Mouse (Mus musculus): ENCODE data around the gene Nr2f2.

Gene Nr2f2

DNA sequence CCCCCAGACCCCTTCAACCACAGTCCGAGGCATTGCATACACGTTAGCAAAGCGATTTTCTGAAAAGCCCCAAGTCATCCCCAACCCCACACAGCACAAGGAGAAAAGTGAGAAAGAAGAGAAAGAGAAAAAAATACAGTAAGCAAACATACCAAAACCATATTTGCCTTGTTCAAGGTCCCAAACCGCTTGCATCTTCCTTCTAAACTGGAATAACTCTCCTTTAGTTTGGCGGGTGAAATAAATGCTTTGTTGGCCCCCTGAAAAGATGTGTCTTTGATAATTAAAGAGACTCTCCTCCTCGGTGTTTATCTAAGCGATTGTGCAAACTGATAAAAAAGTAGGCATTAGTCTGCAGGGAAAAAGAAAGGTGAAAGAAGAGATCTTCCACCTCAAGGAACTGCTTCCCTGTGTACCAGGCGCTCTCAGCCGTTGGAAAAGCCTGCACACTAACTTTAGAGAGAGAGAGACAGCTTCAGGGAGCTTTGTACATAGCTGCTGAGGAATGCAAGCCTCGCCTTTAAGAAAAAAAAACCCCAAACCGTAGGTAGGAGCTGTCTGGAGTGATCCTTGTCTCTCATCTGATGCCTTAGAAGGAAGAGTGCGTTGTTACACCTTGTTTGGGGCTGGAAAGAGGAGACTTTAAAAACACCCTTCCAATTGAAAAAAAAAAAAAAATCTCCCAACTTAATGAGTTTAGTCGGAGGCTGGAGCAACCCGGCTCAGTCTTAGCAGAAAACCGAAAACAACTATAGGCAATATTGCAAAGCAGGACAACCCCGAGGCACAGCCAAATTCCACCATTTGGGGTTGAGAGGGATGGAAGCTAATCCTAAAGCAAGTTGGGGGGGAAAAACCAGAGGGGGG, at the start of gene Nr2f2:
Gene Nr2f2, minus strand, starts transcription at position 795 of the 867 bp plus-strand sequence.
- DNase-seq (ENCODE audit: low spot score) = no peak

DNA sequence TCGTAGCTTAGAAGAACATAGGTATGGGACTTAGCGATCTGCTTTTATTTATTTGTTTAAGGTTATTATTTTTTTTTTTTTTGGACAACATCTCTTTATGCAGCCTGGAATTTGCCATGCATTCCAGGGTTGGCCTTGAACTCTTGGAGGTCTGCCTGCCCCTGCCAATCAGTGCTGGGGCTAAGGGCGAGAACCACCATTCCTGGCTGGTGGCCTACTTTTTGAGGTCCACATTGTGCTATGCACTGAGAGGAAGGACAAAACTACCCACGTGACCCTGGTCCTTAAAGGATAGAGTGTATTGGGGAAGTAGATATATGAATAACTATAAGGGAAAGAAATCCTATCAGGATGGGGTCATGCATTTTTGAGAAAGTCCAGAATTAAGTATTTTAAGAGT, 47.9 kb upstream of the Nr2f2 start:
- no peak for DNase-seq (ENCODE audit: low spot score)

DNA sequence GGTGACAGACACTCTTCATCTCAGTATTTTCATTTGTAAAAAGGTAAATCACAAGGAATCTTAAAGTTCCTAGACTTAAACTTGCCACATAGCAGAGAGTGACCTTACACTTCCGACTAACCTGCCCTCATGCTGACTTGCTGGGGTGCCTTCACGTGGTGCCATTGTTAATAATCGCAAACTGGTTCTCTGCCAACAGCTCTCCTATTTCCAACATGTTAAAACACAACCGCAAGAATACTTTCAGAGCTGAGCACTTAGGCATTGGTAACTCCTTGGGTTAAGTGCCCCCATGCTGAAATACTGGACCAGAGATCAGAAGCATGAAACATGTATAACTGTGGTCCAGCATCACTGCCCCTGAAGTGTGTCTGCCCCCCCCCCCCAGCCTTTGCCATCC, 47.1 kb upstream of the Nr2f2 start:
- no peak for DNase-seq (ENCODE audit: low spot score)

DNA sequence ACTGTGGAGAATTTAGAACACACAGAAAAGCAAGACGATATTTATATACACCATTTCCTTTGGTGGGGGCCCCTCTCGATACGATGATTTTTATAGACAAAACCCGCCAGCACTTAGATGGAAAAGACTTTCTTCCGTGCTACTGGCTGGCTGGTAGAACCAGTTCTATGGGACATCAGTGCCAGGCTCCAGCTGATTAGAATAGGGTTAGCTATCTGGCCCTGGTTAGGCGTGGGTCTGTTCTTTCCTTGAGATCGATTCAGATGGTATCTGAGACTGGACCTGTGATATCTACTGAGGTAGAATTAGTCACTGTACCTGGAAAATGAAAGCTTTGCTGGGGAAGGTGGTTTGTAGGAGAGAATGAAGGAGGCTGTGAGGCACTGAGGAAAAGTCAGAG, 46.4 kb upstream of the Nr2f2 start:
- no peak for DNase-seq (ENCODE audit: low spot score)

GRCm38 (mm10) chr7:70410350-70410749, 43.8 kb upstream of the Nr2f2 start:
- no peak for DNase-seq (ENCODE audit: low spot score)

- DNase-seq (ENCODE audit: low spot score) = no peak
Observed at GRCm38 (mm10) chr7:70409890-70410289, 43.4 kb upstream of the Nr2f2 start.

- DNase-seq (ENCODE audit: low spot score) = no peak
Observed at GRCm38 (mm10) chr7:70408814-70409213, 42.3 kb upstream of the Nr2f2 start.

DNA sequence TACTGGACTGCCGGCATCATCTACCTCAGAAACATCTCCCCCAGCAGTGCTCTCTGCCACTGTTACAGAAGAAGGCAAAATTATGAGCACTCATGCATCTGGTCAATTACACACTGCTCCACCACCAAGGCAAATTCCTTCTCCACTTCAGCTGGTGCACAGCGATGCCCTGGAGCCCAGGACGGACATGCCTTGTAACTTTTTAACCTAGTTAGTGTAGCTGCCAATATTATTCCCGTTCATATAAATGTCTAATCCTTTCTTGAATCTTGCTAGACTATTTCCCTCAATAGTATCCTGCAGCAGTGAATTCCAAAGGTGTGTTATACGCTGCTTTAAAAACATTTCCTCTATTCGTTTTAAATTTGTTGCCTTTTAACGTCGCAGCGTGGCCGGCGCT, 40.6 kb upstream of the Nr2f2 start:
- no peak for DNase-seq (ENCODE audit: low spot score)

DNA sequence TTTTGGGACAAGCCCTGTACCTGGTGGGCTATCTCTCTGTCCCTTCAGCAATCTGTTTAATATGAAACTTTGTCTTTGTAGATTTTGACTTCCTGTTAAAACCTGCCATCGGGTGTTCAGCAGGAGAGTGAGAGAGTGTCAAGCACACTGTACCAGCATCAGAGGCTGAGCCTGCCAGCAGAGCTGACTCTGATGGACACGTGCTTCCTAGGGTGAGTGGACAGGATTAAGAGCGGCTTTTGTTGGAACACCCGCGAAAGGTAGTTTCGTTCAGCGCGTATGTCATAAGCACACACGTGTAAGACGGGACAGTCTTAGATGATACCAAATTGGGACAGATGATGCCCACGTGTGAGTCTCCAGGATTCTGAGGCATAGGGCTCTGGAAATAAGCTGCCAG, 40.0 kb upstream of the Nr2f2 start:
- DNase-seq (ENCODE audit: low spot score) = no peak

- DNase-seq (ENCODE audit: low spot score) = no peak
Observed at GRCm38 (mm10) chr7:70405466-70405865, 38.9 kb upstream of the Nr2f2 start.

DNA sequence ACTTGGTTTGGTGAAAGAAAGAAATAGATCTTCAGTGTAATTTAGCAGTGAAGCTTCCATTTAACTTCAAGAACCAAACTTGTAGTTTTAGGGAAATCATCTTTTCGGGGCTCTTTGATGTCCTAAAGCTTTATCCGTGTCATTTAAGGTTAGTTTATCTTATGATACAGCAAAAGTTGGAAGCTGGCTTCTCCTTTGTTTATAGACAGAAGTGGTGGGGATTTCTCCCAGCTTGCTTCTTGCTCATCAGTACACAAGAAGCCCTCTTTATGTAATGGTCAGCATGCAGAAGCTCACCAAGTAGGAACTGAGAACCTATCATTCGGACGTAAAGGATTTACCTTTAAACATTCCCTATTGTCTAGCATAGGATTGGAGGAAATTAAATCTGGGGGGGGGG, 16.3 kb upstream of the Nr2f2 start:
- DNase-seq (ENCODE audit: low spot score) = no peak

- DNase-seq (ENCODE audit: low spot score) = no peak
Observed at GRCm38 (mm10) chr7:70381409-70382244, 15.1 kb upstream of the Nr2f2 start.

DNA sequence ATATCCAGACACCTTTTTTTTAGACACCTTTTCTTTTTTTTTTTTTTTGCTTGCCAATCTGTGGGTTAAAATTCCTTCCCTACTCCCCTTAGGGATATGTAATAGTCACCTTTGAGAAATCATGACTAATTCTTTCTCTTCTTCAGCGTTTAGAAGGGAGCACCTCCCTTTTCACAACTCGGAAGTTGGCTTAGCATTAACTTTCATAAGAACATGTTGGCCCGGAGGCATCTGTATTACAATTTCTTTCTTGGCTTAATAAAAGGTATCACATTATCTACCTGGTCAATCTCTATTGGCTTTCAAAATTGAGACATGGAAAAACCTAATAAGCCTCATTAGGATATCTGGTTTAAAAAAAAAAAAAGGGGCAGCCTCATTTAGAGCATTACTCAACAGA, 14.4 kb upstream of the Nr2f2 start:
- DNase-seq (ENCODE audit: low spot score) = no peak

- no peak for DNase-seq (ENCODE audit: low spot score)
Observed at GRCm38 (mm10) chr7:70380246-70380645, 13.7 kb upstream of the Nr2f2 start.

DNA sequence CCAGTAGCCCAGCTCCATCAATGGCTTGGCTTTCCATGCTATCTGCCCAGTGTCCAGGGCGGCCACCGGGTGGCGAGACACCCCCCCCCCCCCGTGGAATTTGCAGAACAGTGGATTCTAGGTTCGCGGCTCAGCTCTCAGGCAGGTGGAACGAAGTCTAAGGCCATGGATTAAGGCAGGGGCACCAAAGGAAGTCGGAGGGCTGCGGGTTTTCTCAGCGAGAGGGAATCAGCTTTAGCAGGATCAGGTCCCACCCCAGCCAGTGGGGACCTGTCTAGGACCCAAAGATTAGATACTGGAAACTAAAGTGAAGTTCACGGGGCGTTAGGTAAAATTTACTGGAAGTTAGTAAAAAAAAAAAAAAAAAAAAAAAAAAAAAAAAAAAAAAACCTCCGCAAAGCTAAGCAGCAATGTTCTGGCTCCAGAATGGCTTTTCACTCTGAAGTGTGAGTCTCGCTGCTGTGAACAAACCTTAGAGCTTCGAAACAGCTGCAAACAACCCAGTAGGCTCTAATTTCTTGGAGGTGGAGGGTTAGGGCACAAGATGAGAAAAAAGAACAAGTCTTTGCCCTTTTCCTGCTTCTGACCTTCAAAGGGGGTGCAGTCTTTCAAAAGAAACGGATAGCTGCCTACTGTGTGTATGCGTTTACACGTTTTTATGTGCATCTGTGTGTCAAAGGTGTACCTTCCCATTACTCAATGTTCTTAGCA, 4.2 kb upstream of the Nr2f2 start:
- no peak for DNase-seq (ENCODE audit: low spot score)

DNA sequence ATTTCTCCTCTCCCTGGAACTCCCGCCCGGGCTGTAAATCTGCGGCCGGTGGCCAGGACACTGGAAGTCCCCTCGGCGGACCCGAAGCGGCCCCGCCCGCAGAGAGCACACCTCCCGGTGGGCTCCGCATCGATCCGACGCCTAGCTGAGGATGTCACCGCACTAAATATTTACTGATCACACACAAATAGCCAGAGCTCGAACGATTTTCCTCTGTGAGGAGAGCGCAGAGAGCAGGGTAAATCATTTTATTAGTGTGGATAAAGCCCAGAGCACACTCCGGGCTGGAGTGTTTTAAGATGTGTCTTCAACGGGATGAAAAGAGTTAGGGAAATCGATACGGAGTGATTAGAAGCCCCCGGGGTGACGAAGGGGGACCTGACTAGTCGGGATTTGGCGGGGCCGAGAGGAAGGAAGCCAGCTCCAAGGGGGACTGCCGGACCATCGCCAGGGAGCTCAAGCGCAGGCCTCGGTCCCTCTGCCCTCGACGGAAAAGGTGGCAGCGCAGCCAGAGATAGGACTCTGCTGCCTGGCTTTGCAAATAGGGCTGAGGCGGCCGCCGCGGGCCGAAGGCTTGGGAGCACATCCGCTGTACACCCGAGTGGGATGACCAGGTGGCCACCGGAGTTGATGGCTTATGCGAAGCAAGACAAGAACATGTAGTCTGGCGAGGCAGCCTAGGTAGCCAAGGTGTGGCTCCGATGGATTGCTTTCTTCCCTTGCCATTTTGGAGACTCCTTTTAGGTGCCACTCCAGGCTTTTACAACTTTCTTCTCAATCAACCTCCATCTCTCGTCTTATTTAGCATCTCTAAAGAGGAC, 3.4 kb upstream of the Nr2f2 start:
- no peak for DNase-seq (ENCODE audit: low spot score)

- DNase-seq (ENCODE audit: low spot score) = no peak
Observed at GRCm38 (mm10) chr7:70369061-70369730, 2.7 kb upstream of the Nr2f2 start.

DNA sequence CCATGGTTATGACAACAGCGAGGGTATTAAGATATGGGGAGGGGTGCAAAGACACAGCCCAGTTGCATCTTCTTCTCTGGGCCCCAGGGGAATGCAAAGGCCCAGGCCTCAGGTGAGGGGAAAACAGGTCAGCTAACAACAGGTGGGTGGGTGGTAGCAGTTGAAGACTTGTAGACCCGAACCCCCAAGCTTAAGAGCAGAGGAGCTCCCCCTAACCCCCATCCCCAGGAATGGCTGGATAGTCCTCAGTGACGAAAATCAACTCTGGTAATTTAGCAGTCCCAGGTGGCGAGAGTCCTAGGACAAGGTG, 2.2 kb upstream of the Nr2f2 start:
- DNase-seq (ENCODE audit: low spot score) = no peak

DNA sequence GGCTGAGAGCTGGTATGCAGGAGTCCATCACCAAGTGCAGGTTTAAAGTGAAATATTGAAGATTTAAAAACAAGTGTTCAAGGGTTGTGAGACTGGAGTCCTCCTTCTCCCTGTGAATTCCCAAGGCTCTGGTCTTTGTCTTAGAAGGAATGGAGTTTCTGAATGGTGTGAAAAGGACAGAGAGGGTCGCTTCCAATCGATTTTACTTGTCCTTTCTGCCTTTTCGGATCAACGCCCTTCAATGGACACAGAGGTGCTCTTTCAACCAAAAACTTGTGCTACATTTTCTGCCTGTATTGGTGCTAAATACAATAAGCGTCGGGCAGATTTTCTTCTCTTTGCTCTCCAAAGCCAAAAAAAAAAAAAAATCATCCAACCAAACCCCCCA, 1.7 kb upstream of the Nr2f2 start:
- no peak for DNase-seq (ENCODE audit: low spot score)

- peak; percentile 29 for DNase-seq (ENCODE audit: low spot score)
Observed at GRCm38 (mm10) chr7:70367591-70368267, 1.2 kb upstream of the Nr2f2 start.

- DNase-seq (ENCODE audit: low spot score) = no peak
Observed at GRCm38 (mm10) chr7:70366808-70367095, 217 bp upstream of the Nr2f2 start.
